Mouse (Mus musculus): ENCODE results near the gene Usp19.

DNA sequence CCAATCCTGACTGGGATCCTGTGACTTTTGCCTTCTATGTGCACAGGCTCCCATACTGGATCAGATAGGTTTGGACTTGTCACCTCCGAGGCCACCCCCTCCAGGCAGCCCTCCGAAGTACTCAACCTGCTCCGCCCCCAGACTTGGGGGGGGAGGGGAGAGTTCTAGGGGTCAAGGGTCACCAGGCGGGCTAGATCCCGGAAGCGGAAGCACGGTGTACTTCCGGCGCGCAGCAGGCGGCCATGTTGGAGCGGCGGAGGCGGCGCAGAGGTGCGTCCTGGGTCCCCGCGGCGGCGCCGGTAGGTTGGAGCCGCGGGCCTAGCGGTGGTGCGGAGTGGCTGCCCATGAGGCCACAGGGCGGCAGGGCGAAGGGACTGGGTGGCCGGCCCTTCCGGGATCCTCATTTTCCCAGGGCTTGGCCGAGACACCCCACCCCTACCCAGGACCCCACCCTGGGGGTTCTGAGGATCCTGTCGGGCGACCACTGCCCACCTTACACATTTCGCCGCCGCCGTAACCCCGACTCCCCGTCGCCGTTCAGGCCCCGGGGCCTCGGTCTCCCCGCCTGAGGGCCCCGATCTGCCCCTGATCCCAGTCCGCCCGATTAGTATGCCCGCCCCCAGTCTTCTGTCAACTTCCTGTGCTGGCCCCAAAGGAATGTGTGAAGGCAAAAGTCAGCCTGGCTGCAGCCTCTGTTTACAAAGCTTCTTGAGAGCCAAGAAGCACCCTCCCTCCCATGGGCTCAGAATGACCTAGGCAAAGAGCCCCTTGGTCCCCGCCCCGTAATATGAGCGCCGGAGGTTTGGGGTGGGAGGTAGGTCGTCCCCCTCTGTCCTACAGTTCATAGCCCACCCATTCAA, 29.9 kb upstream of the Usp19 start, which contains the start of gene Ccdc71:
- TF ChIP-seq CTCF (IDR thresholded peaks at IDR 0.05; ENCODE audit: extremely low read depth, insufficient read depth, low read length), result no peak
- peak; percentile 39; the same call in 1 of the 2 replicates for TF ChIP-seq POLR2A (IDR thresholded peaks at IDR 0.05; ENCODE audit: extremely low read depth, insufficient read depth, low read length)
